In the genomic region with DNA sequence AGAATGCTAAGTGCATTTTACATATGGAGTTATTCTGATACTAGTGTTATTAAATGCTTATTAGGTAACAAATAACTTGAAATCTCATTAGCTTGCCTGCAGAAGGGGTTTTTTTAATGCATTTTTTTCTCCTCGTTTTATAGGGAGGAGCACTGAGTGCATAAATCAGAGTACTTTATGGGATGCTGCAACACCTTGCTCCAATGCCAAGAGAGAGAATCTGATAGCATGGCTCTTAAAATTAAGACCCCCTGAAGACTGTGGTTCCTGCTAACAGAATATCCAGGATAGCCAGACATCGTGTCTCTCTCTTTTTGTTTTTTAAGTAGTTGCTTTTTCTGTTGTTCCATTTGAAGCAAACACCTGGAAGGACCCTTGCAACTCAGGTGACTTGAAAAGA, we compare ENCODE assay signal across 28 mouse cellular contexts.
"Had no signal": no experiment of that assay in that cellular context is flagged by ENCODE, and none has a peak within 500 bp of the region (broad histone marks: within the 10 kb centered on the region; RNA-seq: fewer than 3 reads in every experiment).

No protein-coding gene starts in this region.

- H3K4me3 ChIP-seq: embryonic facial prominence, embryonic 10.5 days; embryonic facial prominence, embryonic 12.5 days; embryonic facial prominence, embryonic 13.5 days; embryonic facial prominence, embryonic 15.5 days; erythroblast, embryonic 14.5 days; forebrain, embryonic 10.5 days; forebrain, embryonic 12.5 days; forebrain, embryonic 13.5 days; forebrain, embryonic 15.5 days; gastrocnemius, adult 2 months; heart, adult 2 months had no signal

- ATAC-seq: forebrain, embryonic 13.5 days; forebrain, embryonic 14.5 days; forebrain, embryonic 15.5 days; forebrain, embryonic 16.5 days; forebrain, postnatal 0 days had no signal

- H3K4me1 ChIP-seq: forebrain, embryonic 15.5 days had no signal

- DNase-seq: cerebellum, adult 8-10 months; cerebellum, adult 9-10 months; cerebellum, adult 9-11 months; cerebellum, postnatal 10 days; cerebellum, postnatal 14 days; cerebellum, postnatal 25 days; cerebellum, postnatal 36 days; embryo, embryonic 11 days; forebrain, postnatal 0 days; gastrocnemius, adult 2 months; gastrocnemius, postnatal 10 days; gastrocnemius, postnatal 14 days; gastrocnemius, postnatal 25 days; gastrocnemius, postnatal 36 days; heart, adult 11 months; heart, adult 18-20 months; heart, adult 2 months had no signal

- H3K27me3 ChIP-seq: embryonic facial prominence, embryonic 12.5 days; embryonic facial prominence, embryonic 13.5 days; embryonic facial prominence, embryonic 15.5 days; forebrain, embryonic 12.5 days; forebrain, embryonic 13.5 days; forebrain, embryonic 15.5 days had no signal

- H3K9me3 ChIP-seq: embryonic facial prominence, embryonic 10.5 days; embryonic facial prominence, embryonic 12.5 days; embryonic facial prominence, embryonic 13.5 days; embryonic facial prominence, embryonic 15.5 days; forebrain, embryonic 10.5 days; forebrain, embryonic 12.5 days; forebrain, embryonic 13.5 days; forebrain, embryonic 15.5 days had no signal

- H3K4me2 ChIP-seq: embryonic facial prominence, embryonic 12.5 days; embryonic facial prominence, embryonic 13.5 days; embryonic facial prominence, embryonic 15.5 days; forebrain, embryonic 12.5 days; forebrain, embryonic 13.5 days; forebrain, embryonic 15.5 days had no signal

- H3K27ac ChIP-seq: embryonic facial prominence, embryonic 10.5 days; embryonic facial prominence, embryonic 12.5 days; embryonic facial prominence, embryonic 13.5 days; embryonic facial prominence, embryonic 15.5 days; forebrain, embryonic 10.5 days; forebrain, embryonic 12.5 days; forebrain, embryonic 13.5 days; forebrain, embryonic 15.5 days; gastrocnemius, adult 2 months; heart, adult 2 months had no signal

- H3K36me3 ChIP-seq: embryonic facial prominence, embryonic 10.5 days; embryonic facial prominence, embryonic 12.5 days; embryonic facial prominence, embryonic 13.5 days; embryonic facial prominence, embryonic 15.5 days; forebrain, embryonic 10.5 days; forebrain, embryonic 12.5 days; forebrain, embryonic 15.5 days had no signal

- H3K9ac ChIP-seq: embryonic facial prominence, embryonic 12.5 days; embryonic facial prominence, embryonic 13.5 days; embryonic facial prominence, embryonic 15.5 days; forebrain, embryonic 12.5 days; forebrain, embryonic 13.5 days; forebrain, embryonic 15.5 days; forebrain, postnatal 0 days had no signal
